Mouse (Mus musculus) liver, embryonic 14 days (tissue): Measurements from ENCODE around the gene Serpinb5. TPM values are rescaled to one million over a fixed set of nuclear protein-coding genes. Genes with fewer than 3 reads are reported as not detected.

Experiments used
- polyA plus RNA-seq: library from polyadenylated mRNA; depleted of rRNA; stranded (reverse); fragments of >200 nt; gene quantifications from 2 replicates; pipeline ENCODE4 v1.2.3, GENCODE M21; 2012; rRNA removed

Gene Serpinb5
- 0.01 TPM in 1 of 2 replicates, not detected in the other for polyA plus RNA-seq

DNA sequence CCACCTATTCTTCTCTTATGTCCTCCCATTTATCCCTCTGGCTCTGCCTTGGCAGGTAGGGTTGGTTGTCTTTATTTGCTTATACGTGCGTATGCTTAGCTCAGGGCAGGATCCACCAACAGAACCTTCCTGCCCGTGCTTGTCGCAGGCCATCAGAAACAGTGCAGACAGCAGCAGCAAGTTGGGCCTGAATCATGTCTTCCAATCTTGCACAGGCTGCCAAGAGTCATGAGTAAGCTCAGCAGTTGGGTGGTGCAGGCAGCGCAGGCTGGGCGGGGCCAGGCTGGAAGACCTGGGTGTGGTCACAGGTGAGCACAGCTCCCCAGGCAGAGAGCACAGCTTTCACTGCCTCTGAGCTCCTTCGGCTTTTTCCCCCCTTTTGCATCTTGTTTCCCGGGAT lies at the start of gene Serpinb5:
Serpinb5 (plus strand) TSS at position 327 of the 400 bp plus-strand sequence.

Other genes with a start within 250 kb of the Serpinb5 start
- 0.27 and 0.35 TPM in 2 replicates for gene Bcl2, start 146.9 kb upstream of the Serpinb5 start, polyA plus RNA-seq
- 1.3 and 1.5 TPM in 2 replicates for gene Kdsr, start 101.4 kb upstream of the Serpinb5 start, polyA plus RNA-seq
- gene Vps4b, start 64.4 kb upstream of the Serpinb5 start, polyA plus RNA-seq: 11.2 and 12.7 TPM in 2 replicates
- not detected in 2 replicates for gene Serpinb12, start 73.3 kb downstream of the Serpinb5 start, polyA plus RNA-seq
- not detected in 2 replicates for gene Serpinb13, start 119.8 kb downstream of the Serpinb5 start, polyA plus RNA-seq
- gene Serpinb3a, start 191.1 kb downstream of the Serpinb5 start, polyA plus RNA-seq: not detected in 2 replicates
- not detected in 2 replicates for gene Serpinb3d, start 222.3 kb downstream of the Serpinb5 start, polyA plus RNA-seq